Mouse (Mus musculus) right cerebral cortex, adult 2 months (tissue): ENCODE results near the gene Mboat7.

Experiments
- DNase-seq, 2 experiments: peaks; one replicate each; pipeline ENCODE4 v3.0.0; 2021 to 2022; ENCODE audit warnings: low spot score in 2 of 2

Mboat7 gene

DNA sequence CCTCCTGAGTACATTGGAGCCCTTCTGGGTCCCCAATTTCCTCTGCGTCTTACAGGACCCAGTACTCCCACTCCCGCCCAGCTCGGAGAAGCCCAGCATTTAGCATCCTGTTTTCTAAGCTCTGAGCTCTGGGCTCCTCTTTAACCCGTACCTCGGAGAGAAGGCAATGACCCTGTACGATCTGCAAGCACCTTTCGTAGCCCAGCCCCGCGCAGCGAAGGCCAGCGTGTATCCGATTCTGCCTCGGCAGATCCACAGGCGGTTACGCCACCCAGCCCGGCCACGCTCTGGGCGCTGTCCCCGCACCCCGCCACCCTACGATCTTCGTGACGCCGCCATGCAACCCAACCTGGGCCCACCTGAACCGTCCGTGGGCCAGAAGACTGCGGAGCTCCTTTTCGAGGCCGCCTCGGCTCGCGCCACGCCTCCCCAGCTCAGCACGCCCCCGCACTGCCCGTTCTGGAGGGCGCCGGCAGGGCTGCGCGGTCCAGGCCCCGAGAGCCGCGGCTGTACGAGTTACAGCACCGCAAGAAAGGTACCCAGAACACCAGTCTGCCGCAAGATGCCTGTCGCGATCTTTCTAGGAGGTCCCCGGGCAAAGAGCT is 839 bp downstream of the Mboat7 start, which contains the start of gene Tsen34:
Gene Tsen34, plus strand, starts transcription at position 482 of the 605 bp plus-strand sequence.
- DNase-seq = no peak

DNA sequence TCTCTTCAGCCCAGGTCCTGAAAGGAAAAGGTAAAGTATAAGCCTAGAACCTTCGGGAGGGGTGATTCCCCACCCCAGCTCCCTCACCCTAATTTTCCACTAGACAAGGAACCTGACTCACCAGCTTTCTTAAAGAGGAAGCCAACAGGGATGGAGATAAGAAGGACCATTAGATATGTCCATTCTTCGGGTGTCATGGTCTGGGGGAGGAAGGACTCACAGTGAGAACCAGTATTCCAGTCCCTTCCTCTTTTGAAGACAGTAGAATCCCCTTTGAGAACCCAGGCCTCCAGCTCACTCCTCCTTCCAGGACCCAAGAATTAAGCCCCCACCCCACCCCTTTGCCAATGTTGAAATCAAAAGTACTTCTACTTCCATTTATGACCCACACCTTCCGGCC is 1.4 kb downstream of the Mboat7 start:
- peak in 1 of 2 experiments; percentile 16 for DNase-seq

GRCm38 (mm10) chr7:3685400-3686187 is 7.7 kb downstream of the Mboat7 start:
- DNase-seq = no peak

- DNase-seq = no peak
Measured at GRCm38 (mm10) chr7:3684698-3685097, 8.6 kb downstream of the Mboat7 start.

- DNase-seq = peak in 1 of 2 experiments; percentile 29
Measured at GRCm38 (mm10) chr7:3683908-3684550, 9.3 kb downstream of the Mboat7 start.

DNA sequence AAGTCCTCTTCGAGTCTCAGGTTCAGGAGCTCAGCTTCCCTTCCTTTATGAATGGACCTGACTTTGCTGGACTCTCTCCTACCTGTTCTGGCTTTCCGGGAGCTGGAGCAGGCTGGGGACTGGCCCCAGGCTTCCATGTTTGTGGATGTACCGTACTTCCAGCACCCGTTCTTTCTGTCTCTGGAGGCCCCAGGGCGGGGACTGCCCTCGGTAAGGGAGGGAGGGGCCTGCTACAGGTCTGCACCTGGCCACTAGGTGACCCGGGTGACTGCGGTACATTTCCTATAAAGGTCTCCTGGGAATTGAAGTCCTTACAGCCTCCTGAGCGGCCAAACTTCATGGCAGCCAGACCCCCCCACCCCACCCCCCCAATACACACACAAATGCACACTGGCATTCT is 16.0 kb downstream of the Mboat7 start, which contains the start of gene Tmc4:
Gene Tmc4, minus strand, starts transcription at position 212 of the 400 bp plus-strand sequence.
- no peak for DNase-seq

DNA sequence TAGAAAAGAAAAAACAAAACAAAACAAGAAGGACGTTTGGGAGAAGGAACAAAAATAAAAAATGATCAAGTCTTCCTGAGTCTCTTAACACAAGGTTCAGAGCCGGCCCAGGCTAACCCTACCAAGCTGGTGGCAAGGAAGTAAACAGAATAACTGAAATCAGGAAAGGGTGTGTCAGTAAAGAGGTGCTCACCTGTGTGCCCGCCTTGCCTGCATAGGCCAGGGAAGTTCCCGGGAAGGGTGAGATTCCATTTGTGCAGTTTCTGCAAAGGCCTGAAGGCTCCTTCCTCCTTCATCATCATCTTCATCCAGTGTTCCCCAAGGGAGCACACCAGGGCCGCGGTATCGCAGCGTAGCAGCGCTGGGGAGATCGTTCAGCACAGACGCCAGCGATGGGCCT is 17.0 kb downstream of the Mboat7 start:
- no peak for DNase-seq

DNA sequence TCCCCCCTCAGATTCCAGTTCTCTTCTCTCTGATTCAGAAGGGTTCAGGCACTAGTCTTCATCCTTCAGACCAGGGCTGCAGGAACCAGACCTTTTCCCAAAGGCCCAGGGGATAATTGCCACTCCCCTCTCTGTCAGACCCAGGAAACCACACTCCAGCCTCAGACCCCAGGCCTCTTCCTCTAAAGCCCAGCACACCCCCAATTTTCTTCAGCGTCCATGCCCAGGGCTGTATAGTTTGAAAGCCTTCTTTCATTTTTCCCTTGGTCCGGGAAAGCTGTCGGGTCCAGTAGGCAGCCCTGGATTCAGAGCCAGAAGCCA is 18.1 kb downstream of the Mboat7 start:
- DNase-seq = no peak

DNA sequence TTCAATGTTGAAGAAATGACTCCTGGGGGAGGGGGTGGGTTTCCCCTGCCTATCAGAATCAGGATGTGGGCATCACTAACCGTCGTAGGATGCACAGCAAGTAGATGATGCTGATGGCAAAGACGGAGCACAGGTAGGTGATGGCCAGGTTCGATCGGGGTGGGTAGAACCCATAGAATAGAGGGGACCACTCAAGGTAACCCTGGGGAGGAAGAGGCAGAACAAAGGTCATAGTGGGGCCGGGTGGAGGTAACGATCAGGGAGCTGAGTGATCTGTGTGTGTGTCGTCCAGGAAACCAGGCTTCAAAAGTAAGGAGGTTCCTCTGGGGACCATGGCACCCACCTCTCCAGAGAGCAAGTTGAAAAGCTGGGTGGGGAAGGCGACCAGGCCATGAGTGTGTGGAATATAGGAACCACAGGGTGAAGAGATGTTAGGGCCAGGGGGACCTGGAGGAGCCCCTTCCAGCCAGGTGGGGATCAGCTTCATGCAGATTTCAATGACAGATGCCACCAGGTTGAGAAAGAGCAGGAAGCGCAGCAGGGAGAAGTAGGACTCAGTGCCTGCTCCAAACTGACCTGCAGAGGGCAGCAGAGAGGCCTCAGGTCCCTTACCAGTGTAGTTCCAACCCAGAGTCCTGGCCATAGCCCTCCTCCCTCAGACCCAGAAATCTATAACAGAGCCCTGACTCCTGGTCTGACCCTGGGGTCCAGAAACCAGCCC is 18.7 kb downstream of the Mboat7 start:
- DNase-seq = peak; percentile 88

DNA sequence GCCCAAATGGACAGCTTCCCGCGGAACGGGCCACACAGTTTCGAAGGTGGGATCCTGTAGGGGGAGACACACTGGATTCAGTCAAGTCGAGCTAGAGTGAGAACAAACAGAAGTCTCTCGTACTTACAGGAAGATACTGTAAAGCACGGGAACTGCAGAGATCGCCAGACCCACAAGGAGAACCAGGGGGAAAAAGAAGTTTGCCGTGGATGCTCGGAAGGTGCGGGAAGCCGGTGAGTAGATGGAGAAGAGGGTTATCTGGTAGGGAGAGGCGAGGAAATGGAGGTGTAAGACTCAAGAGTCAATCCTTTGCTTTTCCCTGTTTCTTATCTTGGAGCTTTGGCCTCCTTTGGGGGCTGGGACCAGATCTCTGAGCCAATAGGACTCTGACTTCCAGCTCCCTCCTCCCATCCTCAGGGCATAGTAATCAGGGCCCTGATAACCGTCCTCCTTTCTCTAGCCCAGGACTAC is 26.4 kb downstream of the Mboat7 start:
- no peak for DNase-seq

DNA sequence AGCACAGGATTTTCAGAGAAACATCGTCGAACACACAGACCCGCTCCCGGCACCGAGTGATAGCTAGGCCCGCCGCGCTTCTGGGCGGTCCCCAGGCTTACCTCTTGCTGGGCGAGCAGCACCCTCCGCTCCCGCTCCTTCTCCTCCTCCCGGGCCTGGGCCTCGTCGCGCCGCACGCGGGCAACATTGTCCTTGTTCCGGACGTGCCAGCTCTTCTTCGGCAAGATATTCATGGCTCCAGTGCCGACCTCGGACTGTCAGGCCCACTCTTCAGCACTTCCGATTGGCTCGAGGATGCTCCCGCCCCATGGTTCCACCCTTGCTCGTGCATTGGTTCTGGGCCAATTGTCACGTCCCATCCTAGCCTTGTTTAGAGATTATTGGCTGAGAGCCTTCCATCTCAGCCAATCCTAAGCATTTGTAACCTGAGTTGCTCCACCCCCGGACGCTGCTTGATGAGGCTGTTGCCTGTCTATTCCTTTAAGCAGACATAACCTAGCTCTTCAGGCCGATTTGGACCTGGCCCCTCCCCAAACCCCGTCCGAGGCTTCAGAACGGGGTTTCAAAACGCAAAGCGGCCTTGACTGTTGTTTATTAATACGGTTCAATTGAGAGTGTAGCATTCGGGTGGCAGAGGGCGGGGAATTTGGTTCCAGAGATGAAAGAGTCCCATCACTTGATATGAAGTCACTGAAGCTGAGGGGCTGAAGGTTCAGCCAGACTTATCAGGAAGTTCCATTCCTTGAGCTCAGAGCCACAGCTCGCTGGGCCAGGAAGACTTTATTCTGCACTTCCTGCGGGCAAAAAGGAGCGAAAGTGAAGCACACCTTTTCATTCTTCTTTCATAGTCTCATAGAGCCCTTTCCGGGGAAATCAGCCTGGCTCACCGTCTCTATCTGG is 27.9 kb downstream of the Mboat7 start, which contains the start of gene Leng1:
Gene Leng1, minus strand, starts transcription at position 626 of the 900 bp plus-strand sequence.
- DNase-seq = peak; percentile 96 to 98

GRCm38 (mm10) chr7:3664524-3665214 is 28.7 kb downstream of the Mboat7 start:
- DNase-seq = no peak

- DNase-seq = no peak
Measured at GRCm38 (mm10) chr7:3658578-3658977, 34.7 kb downstream of the Mboat7 start.

GRCm38 (mm10) chr7:3656966-3657365 is 36.4 kb downstream of the Mboat7 start:
- DNase-seq = no peak

- no peak for DNase-seq
Measured at GRCm38 (mm10) chr7:3646641-3647040, 46.7 kb downstream of the Mboat7 start.

DNA sequence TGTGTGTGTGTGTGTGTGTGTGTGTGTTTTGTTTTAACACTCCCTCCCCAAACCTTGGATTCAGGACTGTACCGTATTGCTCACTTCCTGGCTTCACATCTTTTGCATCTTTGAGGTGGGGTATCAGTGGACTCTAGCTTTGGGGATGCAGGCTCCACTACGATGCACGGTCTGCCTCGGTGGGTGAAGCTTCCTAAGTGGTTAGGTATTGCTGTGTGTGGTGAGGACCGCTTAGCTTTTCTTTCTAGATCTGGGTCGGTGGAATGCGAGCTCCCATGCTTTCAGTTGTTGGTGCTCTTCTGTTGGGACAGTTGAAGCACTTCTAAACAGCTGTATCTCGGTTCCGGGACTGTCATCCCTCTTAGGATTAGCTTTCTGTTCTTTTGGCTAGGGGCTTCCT is 47.1 kb downstream of the Mboat7 start:
- no peak for DNase-seq

DNA sequence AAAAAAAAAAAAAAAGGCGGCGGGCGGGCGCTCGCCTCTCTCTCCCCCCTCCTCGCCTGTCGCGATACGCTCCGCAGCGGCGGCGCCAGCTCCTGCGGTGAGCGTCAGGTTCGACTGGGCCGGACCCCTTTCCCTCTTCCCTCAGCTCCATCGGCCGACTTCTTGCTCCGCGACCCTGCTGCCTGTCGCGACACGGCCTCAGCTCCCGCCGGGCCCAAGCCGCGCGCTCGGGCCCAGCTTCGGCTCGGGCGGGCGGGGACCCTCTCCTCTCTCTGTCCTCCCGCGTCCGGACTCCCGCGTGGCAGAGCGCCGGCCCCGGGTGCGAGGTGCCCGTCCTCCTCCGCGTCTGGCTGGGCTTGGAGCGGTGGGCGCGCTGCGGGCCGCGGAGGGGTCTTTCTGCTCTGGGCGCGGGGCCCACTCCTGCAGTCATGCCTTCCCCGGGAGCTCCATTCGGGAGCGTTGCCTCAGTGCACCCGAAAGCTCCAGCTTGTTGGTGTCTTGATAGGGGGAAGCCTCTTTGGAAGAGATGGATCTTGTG is 47.8 kb downstream of the Mboat7 start:
- peak in 1 of 2 experiments; percentile 31 for DNase-seq

DNA sequence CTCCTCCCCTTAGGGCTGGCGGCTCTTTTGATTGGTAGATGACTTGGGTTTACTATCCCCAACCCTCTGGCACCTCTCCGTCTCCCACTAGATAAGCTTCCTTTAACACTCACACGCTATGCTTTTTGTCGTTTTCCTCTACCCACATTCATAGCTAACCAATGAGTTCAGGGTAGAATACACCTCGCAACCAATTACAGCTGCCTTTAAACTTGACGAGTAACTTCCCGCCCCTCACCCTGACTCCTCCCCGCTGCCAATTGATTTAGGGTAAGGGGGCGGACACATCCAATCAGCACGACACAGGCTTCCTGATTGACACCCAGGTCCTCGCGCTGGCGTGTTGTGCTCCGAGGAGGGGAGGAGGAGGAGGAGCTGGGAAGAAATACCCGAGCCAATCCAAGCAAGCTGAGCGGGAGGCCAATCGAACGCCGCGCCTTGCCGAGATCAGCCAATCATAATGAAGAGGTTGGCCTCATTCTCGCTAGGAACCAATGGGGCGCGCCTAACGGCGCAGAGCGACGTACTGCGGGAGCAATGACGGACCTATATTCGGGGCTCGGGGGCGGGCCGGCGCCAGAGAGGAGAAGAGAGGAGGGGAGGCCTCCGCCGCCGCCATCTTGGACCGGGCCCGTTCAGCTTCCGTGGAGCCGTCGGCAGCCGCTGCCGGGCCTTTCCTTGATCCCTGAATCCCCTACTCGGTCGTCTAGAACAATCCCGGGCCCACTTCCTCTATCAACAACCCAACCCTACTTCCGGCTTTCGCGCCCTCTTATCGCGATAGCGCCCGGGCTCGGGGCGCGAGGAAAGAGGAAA is 48.4 kb downstream of the Mboat7 start, which contains the start of gene Cnot3:
Gene Cnot3, plus strand, starts transcription at position 597 of the 816 bp plus-strand sequence.
- peak; percentile 99 to 100 for DNase-seq

- DNase-seq = no peak
Measured at GRCm38 (mm10) chr7:3644348-3644671, 49.0 kb downstream of the Mboat7 start.
